Mouse (Mus musculus) WW6 (cell line): ENCODE results near the gene Dand5.

ENCODE experiments used
- DNase-seq: peaks from one replicate; pipeline ENCODE4 v3.0.0-alpha.2; 2013; ENCODE audit warnings: low read depth, low spot score

Gene Dand5

GRCm38 (mm10) chr8:84770100-84770953, 52.3 kb downstream of the Dand5 start:
- DNase-seq: no peak

GRCm38 (mm10) chr8:84769324-84769723, 53.3 kb downstream of the Dand5 start:
- DNase-seq: no peak

GRCm38 (mm10) chr8:84768343-84769095, 54.1 kb downstream of the Dand5 start:
- no peak for DNase-seq

GRCm38 (mm10) chr8:84767221-84767620, 55.4 kb downstream of the Dand5 start:
- no peak for DNase-seq

GRCm38 (mm10) chr8:84766422-84766821, 56.2 kb downstream of the Dand5 start:
- DNase-seq: no peak

GRCm38 (mm10) chr8:84765629-84766028, 57.0 kb downstream of the Dand5 start:
- DNase-seq: no peak
